Mouse (Mus musculus) lung, postnatal 14 days (tissue): Measurements from ENCODE around the gene Gm49384.

Experiments used
- DNase-seq: peaks from one replicate; pipeline ENCODE4 v3.0.0; 2021

Gene Gm49384

GRCm38 (mm10) chr12:69204052-69204833 is at the start of gene Gm49384:
TSS of gene Gm49384 (minus strand) at chr12:69204267.
- DNase-seq: no peak

- no peak for DNase-seq
Measured at GRCm38 (mm10) chr12:69253806-69254205, 49.7 kb upstream of the Gm49384 start.

- no peak for DNase-seq
Measured at GRCm38 (mm10) chr12:69250756-69251155, 46.7 kb upstream of the Gm49384 start.

- DNase-seq: no peak
Measured at GRCm38 (mm10) chr12:69249766-69250165, 45.7 kb upstream of the Gm49384 start.

- DNase-seq: peak; percentile 74
Measured at GRCm38 (mm10) chr12:69241771-69242431, 37.8 kb upstream of the Gm49384 start.

GRCm38 (mm10) chr12:69241405-69241770 is 37.3 kb upstream of the Gm49384 start:
- DNase-seq: no peak

GRCm38 (mm10) chr12:69240876-69241275 is 36.8 kb upstream of the Gm49384 start, which contains the start of gene Klhdc1:
TSS of gene Klhdc1 (plus strand) at chr12:69241176.
- DNase-seq: no peak

GRCm38 (mm10) chr12:69238284-69238683 is 34.2 kb upstream of the Gm49384 start:
- no peak for DNase-seq

GRCm38 (mm10) chr12:69235782-69236181 is 31.7 kb upstream of the Gm49384 start:
- DNase-seq: no peak

GRCm38 (mm10) chr12:69229251-69229650 is 25.2 kb upstream of the Gm49384 start:
- peak; percentile 34 for DNase-seq

- peak; percentile 90 for DNase-seq
Measured at GRCm38 (mm10) chr12:69227776-69228466, 23.9 kb upstream of the Gm49384 start, which contains the start of gene Pole2. TSS of gene Pole2 (minus strand) at chr12:69228195.

- DNase-seq: no peak
Measured at GRCm38 (mm10) chr12:69220613-69221277, 16.7 kb upstream of the Gm49384 start.

- no peak for DNase-seq
Measured at GRCm38 (mm10) chr12:69216587-69216986, 12.5 kb upstream of the Gm49384 start.

GRCm38 (mm10) chr12:69215000-69215785 is 11.1 kb upstream of the Gm49384 start:
- peak; percentile 54 for DNase-seq

GRCm38 (mm10) chr12:69214393-69214792 is 10.3 kb upstream of the Gm49384 start:
- no peak for DNase-seq

- DNase-seq: no peak
Measured at GRCm38 (mm10) chr12:69213186-69213777, 9.2 kb upstream of the Gm49384 start.

- DNase-seq: peak; percentile 27
Measured at GRCm38 (mm10) chr12:69211057-69211456, 7.0 kb upstream of the Gm49384 start.

GRCm38 (mm10) chr12:69210056-69210979 is 6.3 kb upstream of the Gm49384 start:
- DNase-seq: no peak

GRCm38 (mm10) chr12:69208520-69208919 is 4.5 kb upstream of the Gm49384 start:
- DNase-seq: no peak

GRCm38 (mm10) chr12:69207926-69208325 is 3.9 kb upstream of the Gm49384 start:
- no peak for DNase-seq

GRCm38 (mm10) chr12:69207396-69207795 is 3.3 kb upstream of the Gm49384 start:
- no peak for DNase-seq
